Mouse (Mus musculus): ENCODE measurements around the gene Gsta3. TPM values are rescaled to one million over a fixed set of nuclear protein-coding genes. Genes with fewer than 3 reads are reported as not detected.
"Not testable (repeated sequence)": the region's sequence is repeated elsewhere in the genome, so short reads cannot be mapped to it uniquely, and the experiment has no call there.

The Gsta3 gene
- total and polyA plus RNA-seq, 2 experiments from 2014 or later: 0.36 TPM; not detected in 1

GRCm38 (mm10) chr1:21280306-21280705 is 39.9 kb downstream of the Gsta3 start:
- ATAC-seq (no peak), DNase-seq (no peak)
- Histone ChIP-seq H3K36me3 (ENCODE audit: insufficient read depth) (no peaks in the 10 kb centered on the region), H3K4me3 (ENCODE audit: low read depth, low read length) (no peak overlapping the region), H3K9ac (no peak overlapping the region), H3K4me1 (ENCODE audit: insufficient read depth) (no peaks in the 10 kb centered on the region), H3K4me2 (ENCODE audit: low read depth) (no peak overlapping the region), H3K9me3 (ENCODE audit: low read length) (no peaks in the 10 kb centered on the region), H3K27me3 (ENCODE audit: insufficient read depth, low read length) (no peaks in the 10 kb centered on the region), H3K27ac (ENCODE audit: low read depth, low read length) (no peak overlapping the region)
- TF ChIP-seq CTCF (IDR thresholded peaks at IDR 0.05; ENCODE audit: low read depth): no peak
- WGBS: 74% methylated on average over 2 of the region's 2 CpGs

- H3K4me2 ChIP-seq (ENCODE audit: low read depth); H3K9ac ChIP-seq: not testable (repeated sequence)
Observed at GRCm38 (mm10) chr1:21284644-21285043, 44.3 kb downstream of the Gsta3 start.

GRCm38 (mm10) chr1:21291394-21291793 is 51.0 kb downstream of the Gsta3 start:
- no peaks in the 10 kb centered on the region for H3K27me3 ChIP-seq (ENCODE audit: insufficient read depth, low read length)
- H3K4me3 ChIP-seq (ENCODE audit: low read depth, low read length): no peak overlapping the region
- no peak for DNase-seq
- no peak overlapping the region for H3K9ac ChIP-seq
- no peak for TF ChIP-seq CTCF (IDR thresholded peaks at IDR 0.05; ENCODE audit: low read depth)
- H3K27ac ChIP-seq (ENCODE audit: low read depth, low read length): no peak overlapping the region
- no peaks in the 10 kb centered on the region for H3K9me3 ChIP-seq (ENCODE audit: low read length)
- no peaks in the 10 kb centered on the region for H3K36me3 ChIP-seq (ENCODE audit: insufficient read depth)
- WGBS: 95% methylated on average over 4 of the region's 4 CpGs
- no peaks in the 10 kb centered on the region for H3K4me1 ChIP-seq (ENCODE audit: insufficient read depth)
- H3K4me2 ChIP-seq (ENCODE audit: low read depth): no peak overlapping the region
- no peak for ATAC-seq

More at GRCm38 (mm10) chr1:21284644-21285043, 44.3 kb downstream of the Gsta3 start:
- not testable (repeated sequence) for H3K4me3 ChIP-seq (ENCODE audit: low read depth, low read length); ATAC-seq; H3K9me3 ChIP-seq (ENCODE audit: low read length); H3K27me3 ChIP-seq (ENCODE audit: insufficient read depth, low read length); H3K36me3 ChIP-seq (ENCODE audit: insufficient read depth); H3K27ac ChIP-seq (ENCODE audit: low read depth, low read length); H3K4me1 ChIP-seq (ENCODE audit: insufficient read depth); DNase-seq
- 67% methylated on average over 2 of the region's 2 CpGs for WGBS

GRCm38 (mm10) chr1:21292590-21292989 is 52.2 kb downstream of the Gsta3 start:
- no peak for ATAC-seq
- no peaks in the 10 kb centered on the region for H3K4me1 ChIP-seq (ENCODE audit: insufficient read depth)

DNA sequence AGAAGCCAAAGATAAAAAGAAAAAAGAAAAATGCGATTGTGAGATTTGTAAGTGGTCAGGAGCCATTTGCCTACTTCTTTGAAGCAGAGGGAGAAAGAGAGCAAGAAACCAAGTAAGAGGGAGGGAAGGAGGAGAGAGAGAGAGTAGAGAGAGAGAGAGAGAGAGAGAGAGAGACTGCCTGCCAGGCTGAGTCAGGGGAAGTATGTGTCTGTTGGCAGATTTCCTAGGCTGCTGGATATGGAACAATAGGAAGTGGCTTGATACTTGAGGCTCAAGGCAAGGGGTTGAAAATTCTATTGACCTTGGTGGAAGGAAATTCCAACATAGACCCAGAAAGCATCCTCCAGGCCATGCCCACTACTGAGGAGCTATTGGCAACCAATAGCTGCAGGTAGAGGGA is 55.8 kb downstream of the Gsta3 start:
- H3K4me1 ChIP-seq (ENCODE audit: insufficient read depth): no peaks in the 10 kb centered on the region
- H3K36me3 ChIP-seq (ENCODE audit: insufficient read depth): no peaks in the 10 kb centered on the region
- WGBS: 94% methylated on average over 1 of the region's 1 CpGs
- no peak overlapping the region for H3K27ac ChIP-seq (ENCODE audit: low read depth, low read length)
- TF ChIP-seq CTCF (IDR thresholded peaks at IDR 0.05; ENCODE audit: low read depth): no peak
- ATAC-seq (no peak), DNase-seq (no peak)
- no peak overlapping the region for H3K4me2 ChIP-seq (ENCODE audit: low read depth)
- no peak overlapping the region for H3K9ac ChIP-seq
- H3K9me3 ChIP-seq (ENCODE audit: low read length): no peaks in the 10 kb centered on the region
- no peaks in the 10 kb centered on the region for H3K27me3 ChIP-seq (ENCODE audit: insufficient read depth, low read length)
- H3K4me3 ChIP-seq (ENCODE audit: low read depth, low read length): no peak overlapping the region

More at GRCm38 (mm10) chr1:21292590-21292989, 52.2 kb downstream of the Gsta3 start:
- Histone ChIP-seq H3K36me3 (ENCODE audit: insufficient read depth) (no peaks in the 10 kb centered on the region), H3K9ac (no peak overlapping the region), H3K4me3 (ENCODE audit: low read depth, low read length) (no peak overlapping the region), H3K4me2 (ENCODE audit: low read depth) (no peak overlapping the region), H3K27me3 (ENCODE audit: insufficient read depth, low read length) (no peaks in the 10 kb centered on the region), H3K27ac (ENCODE audit: low read depth, low read length) (no peak overlapping the region), H3K9me3 (ENCODE audit: low read length) (no peaks in the 10 kb centered on the region)
- 73% methylated on average over 1 of the region's 1 CpGs for WGBS
- TF ChIP-seq CTCF (IDR thresholded peaks at IDR 0.05; ENCODE audit: low read depth): no peak
- DNase-seq: no peak

DNA sequence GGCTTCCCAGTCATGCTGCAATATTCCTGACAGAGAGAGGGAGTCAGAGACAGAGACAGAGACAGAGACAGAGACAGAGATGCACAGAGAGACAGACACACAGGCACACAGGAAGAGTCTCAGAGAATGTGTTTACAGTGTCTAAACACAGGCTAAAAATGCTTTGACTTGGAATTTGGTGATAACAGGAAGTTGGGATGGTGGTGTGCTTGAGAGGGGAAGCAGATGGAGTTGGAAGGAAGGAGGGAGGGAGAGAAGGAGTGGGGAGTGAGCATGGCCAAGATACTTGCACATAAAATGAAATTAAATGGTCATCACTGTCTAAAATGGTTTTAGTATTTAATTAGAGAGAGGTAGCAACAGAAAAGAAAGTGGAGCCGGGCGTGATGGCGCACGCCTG is 57.7 kb downstream of the Gsta3 start:
- 93% methylated on average over 4 of the region's 4 CpGs for WGBS
- H3K36me3 ChIP-seq (ENCODE audit: insufficient read depth): no peaks in the 10 kb centered on the region
- no peaks in the 10 kb centered on the region for H3K4me1 ChIP-seq (ENCODE audit: insufficient read depth)
- DNase-seq: no peak
- ATAC-seq: no peak
- no peak for TF ChIP-seq CTCF (IDR thresholded peaks at IDR 0.05; ENCODE audit: low read depth)
- H3K4me3 ChIP-seq (ENCODE audit: low read depth, low read length): no peak overlapping the region
- H3K27me3 ChIP-seq (ENCODE audit: insufficient read depth, low read length): no peaks in the 10 kb centered on the region
- no peak overlapping the region for H3K27ac ChIP-seq (ENCODE audit: low read depth, low read length)
- H3K4me2 ChIP-seq (ENCODE audit: low read depth): no peak overlapping the region
- H3K9ac ChIP-seq: no peak overlapping the region
- no peaks in the 10 kb centered on the region for H3K9me3 ChIP-seq (ENCODE audit: low read length)

GRCm38 (mm10) chr1:21299826-21300225 is 59.4 kb downstream of the Gsta3 start:
- H3K27me3 ChIP-seq (ENCODE audit: insufficient read depth, low read length): no peaks in the 10 kb centered on the region
- WGBS: 49% methylated on average over 3 of the region's 3 CpGs
- H3K9ac ChIP-seq: no peak overlapping the region
- no peak overlapping the region for H3K4me2 ChIP-seq (ENCODE audit: low read depth)
- H3K9me3 ChIP-seq (ENCODE audit: low read length): no peaks in the 10 kb centered on the region
- H3K36me3 ChIP-seq (ENCODE audit: insufficient read depth): no peaks in the 10 kb centered on the region
- no peak overlapping the region for H3K4me3 ChIP-seq (ENCODE audit: low read depth, low read length)
- TF ChIP-seq CTCF (IDR thresholded peaks at IDR 0.05; ENCODE audit: low read depth): no peak
- H3K27ac ChIP-seq (ENCODE audit: low read depth, low read length): no peak overlapping the region
- DNase-seq: no peak
- no peak for ATAC-seq
- H3K4me1 ChIP-seq (ENCODE audit: insufficient read depth): no peaks in the 10 kb centered on the region

GRCm38 (mm10) chr1:21301686-21302085 is 61.3 kb downstream of the Gsta3 start:
- WGBS: 79% methylated on average over 3 of the region's 3 CpGs
- Histone ChIP-seq H3K36me3 (ENCODE audit: insufficient read depth) (no peaks in the 10 kb centered on the region), H3K9ac (no peak overlapping the region), H3K4me2 (ENCODE audit: low read depth) (no peak overlapping the region), H3K4me1 (ENCODE audit: insufficient read depth) (no peaks in the 10 kb centered on the region), H3K27me3 (ENCODE audit: insufficient read depth, low read length) (no peaks in the 10 kb centered on the region), H3K4me3 (ENCODE audit: low read depth, low read length) (no peak overlapping the region), H3K27ac (ENCODE audit: low read depth, low read length) (no peak overlapping the region), H3K9me3 (ENCODE audit: low read length) (no peaks in the 10 kb centered on the region)
- ATAC-seq (no peak), DNase-seq (no peak)
- TF ChIP-seq CTCF (IDR thresholded peaks at IDR 0.05; ENCODE audit: low read depth): no peak

All from forebrain, postnatal 0 days (tissue).